Mouse (Mus musculus): ENCODE measurements around the gene Utp6. TPM values are rescaled to one million over a fixed set of nuclear protein-coding genes. Genes with fewer than 3 reads are reported as not detected.
"Not testable (repeated sequence)": the region's sequence is repeated elsewhere in the genome, so short reads cannot be mapped to it uniquely, and the experiment has no call there.

Utp6 gene
- total RNA-seq (2021) = 10 to 100 TPM; 29.4 to 36.0 TPM
- long read RNA-seq, experiment 1, transcript Utp6-201 (19 exons, 3,877 nt) = major isoform, 18 of 21 reads
- long read RNA-seq, experiment 1, partial matches to known transcripts = 1 of 21 reads
- long read RNA-seq, experiment 1, other reads (novel, unspliced or antisense) = 2 of 21 reads
- long read RNA-seq, experiment 2, transcript Utp6-201 (19 exons, 3,877 nt) = major isoform, 15 of 19 reads
- long read RNA-seq, experiment 2, partial matches to known transcripts = 1 of 19 reads
- long read RNA-seq, experiment 2, other reads (novel, unspliced or antisense) = 3 of 19 reads

DNA sequence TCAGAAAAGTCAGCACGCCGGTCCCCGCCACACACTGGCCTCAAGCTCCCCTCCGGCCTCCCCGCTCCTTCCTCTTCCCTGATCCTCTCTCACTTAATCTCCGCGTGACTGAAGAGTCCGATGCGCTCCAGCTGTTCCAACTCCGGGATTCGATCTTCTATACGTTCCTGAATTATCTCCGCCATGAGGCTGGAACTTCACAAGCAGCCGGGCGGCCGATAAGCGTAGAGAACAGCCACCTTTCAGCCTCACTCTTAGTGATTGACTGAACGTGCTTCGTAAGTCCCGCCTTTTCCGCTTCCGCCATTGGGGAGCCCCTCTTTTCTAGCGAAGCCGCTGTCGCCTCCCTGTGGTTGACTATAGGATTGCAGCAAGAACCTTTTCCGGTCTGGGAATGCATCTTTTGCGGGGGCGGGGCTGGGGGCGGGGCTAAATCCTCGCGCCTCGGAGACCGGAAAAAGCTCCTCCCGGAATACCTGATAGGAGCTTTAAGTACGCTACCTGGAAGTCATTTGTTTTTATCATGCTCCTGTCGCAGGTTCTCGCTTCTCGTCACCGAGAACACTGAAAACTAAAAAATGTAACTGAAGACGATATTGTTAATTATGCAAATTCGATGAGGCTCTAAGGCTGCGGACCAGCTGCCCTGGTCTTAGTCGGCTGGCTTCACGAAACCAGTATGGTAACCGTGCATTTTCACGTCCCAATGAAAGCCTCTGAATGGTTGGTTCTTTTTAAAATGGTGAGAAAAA lies at the start of gene Utp6:
Utp6 (minus strand) TSS at position 266 of the 752 bp plus-strand sequence.
- peak; percentile 99 for DNase-seq

DNA sequence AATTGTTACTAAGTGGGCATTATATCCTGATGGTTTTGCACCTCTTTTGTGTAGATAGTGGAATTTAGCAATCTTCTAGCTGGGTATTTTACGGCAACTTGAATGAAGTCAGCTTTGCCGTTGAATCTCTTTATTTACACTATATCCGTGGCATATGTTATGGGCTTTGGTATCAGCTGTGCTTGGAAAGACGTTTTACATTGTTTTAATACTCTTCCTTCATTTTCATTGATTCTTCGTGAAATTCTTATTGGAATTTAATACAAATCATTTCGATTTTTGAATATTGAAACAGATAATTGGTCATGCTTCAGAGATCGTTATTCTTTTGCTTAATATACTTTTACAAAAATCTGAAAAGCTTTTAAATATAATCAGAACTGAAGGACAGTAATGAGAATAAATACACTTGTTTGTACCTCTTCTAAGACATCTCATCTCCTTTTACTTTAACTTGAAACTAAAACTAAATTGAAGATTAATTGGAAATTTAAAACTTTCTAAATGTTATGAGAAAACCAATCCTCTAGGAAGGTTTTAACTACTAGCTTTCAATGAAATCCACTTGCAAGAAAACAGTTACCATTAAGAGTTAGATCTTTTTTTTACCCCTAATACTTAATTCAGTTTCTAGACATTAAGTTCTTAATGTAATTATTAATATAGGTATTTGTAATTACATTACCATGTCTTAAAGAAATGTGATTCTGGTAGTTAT lies 32.2 kb upstream of the Utp6 start:
- DNase-seq = no peak

DNA sequence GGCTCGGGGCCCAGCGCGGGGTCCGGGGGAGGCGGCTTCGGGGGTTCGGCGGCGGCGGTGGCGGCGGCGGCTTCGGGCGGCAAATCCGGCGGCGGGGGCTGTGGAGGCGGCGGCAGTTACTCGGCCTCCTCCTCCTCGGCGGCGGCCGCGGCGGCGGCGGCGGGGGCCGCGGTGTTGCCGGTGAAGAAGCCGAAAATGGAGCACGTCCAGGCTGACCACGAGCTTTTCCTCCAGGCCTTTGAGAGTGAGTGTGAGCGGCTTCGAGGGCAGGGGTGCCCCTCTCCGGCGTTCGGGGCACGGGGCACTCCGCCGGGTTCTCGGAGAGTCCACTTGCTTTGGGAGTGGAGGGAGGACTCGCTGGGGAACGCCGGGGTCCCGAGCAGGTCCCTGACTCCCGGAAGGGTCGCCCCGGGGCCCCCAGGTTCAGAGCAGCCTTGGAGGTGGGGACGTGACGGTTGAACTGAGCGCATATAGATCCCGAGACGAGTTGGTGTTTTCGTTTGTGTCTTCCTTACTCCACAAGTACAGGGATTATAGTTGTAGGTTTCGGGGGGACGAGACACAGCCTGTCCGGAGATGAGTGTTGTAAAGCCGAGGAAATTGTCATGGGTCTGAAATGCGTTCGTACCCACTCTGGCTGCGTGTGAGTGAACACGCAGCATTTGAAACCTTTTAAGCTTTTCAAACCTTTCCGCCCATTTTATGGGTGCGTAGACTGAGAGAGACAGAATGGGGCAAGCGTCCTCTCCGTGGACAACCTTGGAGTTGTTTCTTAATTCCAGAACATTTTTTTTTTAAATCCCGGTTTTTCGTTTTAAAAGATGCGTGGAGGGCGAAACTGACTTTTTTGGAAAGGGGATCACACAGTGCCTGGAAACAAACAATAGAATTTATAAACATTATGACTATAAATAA lies 31.4 kb upstream of the Utp6 start:
- DNase-seq = peak; percentile 75

DNA sequence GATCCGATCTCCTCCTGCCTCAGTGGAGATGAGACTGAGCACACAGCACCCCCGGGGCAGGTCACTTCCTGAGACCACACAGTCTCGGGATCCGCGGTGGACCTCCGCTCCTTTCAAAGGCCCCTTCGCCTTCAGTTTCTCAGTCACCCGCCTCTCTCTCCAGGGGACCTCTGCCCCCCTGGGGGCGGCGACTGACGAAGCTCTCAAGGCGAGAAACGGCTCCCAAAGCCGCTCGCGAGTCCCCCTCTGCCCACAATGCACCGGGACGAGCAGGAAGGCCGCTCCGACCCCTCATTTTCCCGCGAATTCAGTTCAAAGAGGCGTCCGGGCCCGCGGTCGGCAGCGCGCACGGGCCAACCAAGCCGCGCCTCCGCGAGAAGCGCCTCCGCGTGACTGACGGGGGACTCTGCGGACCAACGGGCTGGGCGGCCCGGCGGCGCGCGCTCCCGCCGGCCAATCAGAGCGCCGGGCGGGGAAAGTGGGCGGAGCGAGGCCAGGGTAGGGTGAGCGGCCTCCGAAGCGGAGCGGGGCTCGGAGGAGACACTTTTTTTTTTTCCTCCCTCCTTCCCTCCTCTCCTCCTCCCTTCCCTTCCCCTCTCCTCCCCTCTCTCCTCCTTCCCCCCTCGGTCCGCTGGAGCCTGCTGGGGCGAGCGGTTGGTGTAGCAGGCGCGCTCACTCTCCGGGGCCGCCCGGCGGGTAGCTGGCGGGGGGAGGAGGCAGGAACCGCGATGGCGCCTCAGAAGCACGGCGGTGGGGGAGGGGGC lies 30.6 kb upstream of the Utp6 start, which contains the start of gene Suz12:
Suz12 (plus strand) TSS at position 515 of the 764 bp plus-strand sequence.
- peak; percentile 95 for DNase-seq

DNA sequence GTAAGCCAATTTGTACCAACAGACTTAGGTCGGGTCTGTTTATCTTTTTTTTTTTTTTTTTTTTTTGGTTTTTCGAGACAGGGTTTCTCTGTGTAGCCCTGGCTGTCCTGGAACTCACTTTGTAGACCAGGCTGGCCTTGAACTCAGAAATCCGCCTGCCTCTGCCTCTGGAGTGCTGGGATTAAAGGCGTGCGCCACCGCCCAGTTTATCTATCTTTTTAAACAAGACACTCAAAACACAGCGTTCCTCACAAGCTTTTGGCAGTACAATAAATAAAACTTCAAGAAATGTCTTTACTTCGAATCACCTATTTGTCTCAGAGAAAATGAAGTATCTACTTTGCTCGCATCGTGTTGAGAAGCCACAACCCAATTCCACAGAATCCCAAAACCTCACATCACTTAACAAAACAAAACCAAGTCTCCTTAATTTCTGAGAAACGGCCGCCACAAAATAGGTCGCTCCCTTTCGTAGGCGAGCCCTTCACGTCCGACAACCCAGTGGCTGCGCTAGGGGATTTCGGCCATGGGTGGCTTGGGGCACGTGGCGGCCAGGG lies 29.9 kb upstream of the Utp6 start:
- DNase-seq = no peak

DNA sequence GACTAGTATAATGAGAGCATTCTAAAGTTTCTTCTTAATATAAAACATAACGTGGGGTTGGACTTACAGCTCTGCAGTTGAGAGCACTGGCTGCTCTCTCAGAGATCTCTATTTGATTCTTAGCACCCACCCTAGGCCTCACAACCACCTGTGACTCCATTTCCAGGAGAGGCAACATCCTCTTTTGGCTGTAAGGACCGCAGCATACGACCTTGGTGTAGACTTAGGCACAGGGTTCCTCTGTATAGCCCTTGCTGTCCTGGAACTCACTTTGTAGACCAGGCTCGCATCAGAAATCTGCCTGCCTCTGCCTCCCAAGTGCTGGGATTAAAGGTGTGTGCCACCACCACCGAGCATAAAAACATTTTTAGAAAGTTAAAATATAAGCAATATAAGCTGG lies 29.4 kb upstream of the Utp6 start:
- no peak for DNase-seq

DNA sequence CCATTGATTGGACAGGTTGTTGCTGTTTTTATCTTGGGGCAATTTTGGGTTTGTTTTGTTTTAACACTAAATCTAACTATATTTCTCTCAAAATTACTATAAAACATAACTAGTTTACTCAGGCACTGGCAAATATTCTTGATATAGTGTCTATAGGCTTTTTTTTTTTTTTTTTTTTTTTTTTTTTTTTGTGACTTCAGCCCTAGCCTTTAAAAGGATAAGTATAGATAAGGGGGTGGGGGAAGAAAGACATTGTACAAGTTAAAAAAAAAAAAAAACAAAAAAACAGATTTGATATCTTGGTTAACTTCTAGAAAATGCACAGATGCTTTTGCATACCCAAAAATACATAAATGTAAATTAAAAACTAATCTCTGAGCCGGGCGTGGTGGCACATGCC lies 27.9 kb upstream of the Utp6 start:
- no peak for DNase-seq

DNA sequence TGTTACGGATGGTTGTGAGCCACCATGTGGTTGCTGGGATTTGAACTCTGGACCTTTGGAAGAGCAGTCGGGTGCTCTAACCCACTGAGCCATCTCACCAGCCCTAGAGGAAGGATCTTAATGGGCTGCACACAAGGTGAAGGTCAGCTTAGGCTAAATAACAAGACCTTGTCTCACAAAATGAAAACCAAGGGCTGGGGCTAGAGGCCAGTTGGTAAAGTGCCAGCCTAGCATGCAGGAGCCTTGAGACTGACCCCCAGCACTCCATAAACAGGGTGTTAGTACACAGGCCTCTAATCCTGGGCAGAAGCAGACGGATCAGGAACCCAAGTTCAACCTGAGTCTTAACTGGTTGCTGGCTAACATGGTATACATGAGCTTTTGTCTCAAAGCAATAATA lies 25.7 kb upstream of the Utp6 start:
- DNase-seq = no peak

DNA sequence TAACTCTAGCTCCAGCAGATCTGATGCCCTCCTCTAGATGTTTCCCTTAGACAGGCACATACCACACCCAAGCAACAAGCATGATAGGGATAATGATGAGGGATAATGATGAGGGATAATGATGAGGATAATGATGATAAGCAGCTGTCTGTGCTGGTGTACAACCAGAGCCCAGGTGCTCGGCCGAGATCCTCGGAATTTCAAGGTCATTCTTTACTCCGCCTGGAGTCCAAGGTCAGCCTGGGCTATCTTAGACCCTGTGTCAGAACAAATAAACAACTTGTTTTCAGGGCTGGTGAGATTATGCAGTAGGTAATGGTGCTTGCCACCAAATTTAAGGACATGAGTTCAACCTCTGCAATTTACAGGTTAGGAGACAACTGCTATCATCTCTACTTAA lies 24.7 kb upstream of the Utp6 start:
- DNase-seq = no peak

DNA sequence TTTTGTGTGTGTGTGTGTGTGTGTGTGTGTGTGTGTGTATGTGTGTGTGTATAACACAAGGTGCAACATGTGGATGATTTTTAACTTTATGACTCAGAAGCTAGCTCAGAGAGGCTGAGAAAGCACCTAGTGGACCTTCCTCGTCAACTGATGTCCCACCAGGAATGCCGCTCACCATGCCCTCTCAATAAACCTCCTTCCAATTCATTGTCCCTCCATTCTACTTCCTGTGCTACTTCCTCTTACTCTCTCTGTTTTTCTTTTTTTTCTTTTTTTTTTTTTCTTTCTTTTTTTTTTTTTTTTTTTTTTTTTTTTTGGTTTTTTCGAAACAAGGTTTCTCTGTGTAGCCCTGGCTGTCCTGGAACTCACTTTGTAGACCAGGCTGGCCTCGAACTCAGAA lies 15.6 kb upstream of the Utp6 start:
- DNase-seq = not testable (repeated sequence)

DNA sequence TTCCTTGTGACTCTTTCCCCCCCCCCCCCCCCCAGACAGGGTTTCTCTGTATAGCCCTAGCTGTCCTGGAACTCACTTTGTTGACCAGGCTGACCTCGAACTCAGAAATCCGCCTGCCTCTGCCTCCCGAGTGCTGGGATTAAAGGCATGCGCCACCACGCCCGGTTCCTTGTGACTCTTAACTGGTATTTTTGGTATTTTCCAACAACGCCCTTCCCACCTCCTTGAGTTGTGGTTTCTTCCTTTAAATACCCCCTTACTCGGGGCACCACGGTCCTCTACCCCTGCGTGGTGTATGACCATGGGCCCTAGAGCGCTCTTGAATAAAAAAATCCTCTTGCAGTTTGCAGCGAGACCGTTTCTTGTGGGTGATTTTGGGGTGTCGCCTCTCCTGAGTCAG lies 14.9 kb upstream of the Utp6 start:
- DNase-seq = not testable (repeated sequence)

DNA sequence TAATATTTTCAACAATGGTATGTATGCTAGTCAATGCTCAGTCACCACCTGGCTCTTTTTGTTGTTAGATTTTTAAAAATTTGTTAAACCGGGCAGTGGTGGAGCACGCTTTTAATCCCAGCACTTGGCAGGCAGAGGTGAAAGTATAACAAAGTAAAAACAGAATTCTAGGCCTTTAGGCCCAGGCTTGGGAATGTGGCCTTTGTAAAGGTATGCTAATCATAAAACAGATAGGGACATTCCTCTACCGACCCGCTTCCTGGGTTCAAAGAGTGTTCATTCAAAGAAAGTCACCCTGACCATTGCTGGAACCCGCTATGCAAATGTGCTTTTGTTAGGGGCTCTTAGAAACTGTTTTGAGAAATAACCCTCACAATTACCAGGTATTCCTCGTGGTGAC lies 14.5 kb upstream of the Utp6 start:
- DNase-seq = not testable (repeated sequence)

DNA sequence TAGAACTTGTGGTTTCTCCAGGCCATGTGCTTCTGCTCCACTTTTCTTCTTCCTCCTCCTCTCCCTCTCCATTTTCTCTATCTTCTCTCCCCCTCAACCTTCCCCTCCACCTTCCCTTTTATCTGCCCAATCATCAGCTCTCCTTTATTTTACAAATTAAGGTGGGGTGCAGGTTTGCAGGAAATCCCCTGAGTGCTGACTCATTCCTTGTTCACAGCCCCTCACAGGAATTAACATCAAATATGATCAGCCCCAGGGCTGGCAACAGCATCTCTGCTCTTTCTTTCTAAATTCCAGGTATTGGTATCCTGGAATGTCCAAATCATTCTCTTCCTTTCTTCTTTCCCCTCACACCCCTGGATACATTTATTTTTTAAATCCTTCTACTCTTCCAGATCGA lies 14.0 kb upstream of the Utp6 start:
- DNase-seq = no peak

DNA sequence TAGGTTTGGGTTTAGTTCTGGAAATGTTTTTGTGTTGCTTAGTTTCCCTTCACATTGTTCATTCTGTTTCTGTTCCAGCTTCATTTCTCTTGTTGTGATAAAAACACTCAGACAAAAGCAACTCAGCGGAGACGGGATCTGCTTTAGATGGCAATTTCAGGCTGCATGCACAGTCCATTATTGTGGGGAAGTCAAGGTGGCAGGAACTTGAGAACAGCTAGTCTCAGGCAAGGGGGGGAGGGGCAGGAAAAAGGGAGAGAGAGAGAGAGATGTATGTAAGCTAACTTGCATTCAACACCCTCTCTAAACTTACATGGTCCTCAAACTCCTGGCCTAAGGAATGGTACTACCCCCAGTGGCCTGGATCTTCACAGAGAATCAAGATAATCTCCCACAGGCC lies 13.2 kb upstream of the Utp6 start:
- no peak for DNase-seq

DNA sequence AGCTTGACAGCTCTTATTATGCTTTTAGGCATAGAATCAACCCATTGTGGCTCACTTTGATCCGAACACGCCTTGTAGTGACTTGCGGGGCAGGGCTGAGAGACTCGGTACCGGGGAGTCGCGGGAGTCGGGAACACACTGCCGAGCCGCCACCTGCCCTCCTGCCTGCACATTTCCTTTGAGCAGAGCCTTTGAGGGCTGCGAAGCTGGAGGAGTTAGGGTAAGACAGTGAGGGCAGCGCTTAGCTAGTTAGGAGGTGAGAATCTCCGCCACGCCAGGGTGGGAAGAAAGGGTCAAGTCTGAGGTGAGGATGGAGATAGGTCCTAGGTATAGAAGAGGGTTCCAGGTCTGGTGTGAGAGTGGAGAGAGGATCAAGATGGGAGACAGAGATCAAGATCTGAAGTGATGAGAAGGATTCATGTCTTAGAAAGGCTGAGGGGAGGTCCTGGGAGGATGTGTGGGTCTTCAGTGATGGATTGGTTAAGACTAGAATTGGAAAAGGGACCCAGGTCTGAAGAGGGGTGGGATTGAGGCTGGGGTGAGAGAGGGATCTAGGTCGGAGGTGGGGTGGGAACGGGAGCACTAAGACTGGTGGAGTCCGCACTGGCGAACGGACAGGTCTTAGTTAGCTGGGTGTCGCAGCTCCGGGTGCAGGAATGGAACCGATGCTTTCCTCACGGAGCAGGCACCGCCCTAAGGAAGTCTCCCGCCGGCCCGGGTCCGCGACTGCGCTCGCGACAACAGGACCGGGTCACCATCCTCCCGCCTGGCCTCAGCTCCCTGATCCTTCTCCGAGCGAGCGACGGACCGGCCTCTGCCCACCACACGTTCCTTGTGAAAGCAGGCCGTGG lies 11.7 kb upstream of the Utp6 start:
- DNase-seq = peak; percentile 29

DNA sequence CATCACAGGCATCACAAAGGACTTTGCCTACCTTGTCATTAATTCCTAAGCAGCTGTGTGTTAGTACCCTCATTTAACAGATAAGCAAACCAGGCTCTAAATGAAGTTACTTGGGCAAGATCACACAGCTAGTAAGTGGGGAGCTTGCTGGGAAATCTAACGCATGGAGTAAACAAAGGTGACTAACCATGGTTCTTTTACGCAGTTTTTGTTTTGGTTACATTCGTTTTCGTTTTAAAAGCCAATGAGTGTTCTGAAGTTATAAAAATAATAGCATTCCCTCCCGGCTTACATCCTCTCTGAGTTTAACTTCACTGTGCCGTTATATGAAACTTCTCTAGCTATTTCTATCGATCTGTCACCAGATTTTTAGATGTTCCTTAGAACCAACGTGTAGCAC lies 10.9 kb upstream of the Utp6 start:
- no peak for DNase-seq

DNA sequence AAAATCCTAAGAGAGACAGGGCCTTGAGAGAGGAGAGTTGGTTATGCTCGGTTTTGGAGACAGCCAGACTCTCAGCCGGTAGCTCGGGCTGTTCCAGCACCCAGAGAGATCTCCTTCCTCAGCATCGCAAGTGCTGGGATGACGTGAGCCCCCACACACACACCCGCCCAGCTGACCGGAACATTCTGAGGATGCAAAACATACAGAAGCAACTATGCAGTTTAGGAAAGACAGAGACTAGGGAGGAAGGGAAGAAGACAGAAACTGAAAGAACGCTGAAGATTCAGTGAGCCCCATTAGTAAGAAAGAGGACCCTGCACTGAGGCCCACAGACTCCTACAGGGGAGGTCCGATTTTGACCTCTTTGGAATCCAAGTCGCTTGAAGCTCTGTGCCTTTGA lies 5.6 kb upstream of the Utp6 start:
- no peak for DNase-seq

DNA sequence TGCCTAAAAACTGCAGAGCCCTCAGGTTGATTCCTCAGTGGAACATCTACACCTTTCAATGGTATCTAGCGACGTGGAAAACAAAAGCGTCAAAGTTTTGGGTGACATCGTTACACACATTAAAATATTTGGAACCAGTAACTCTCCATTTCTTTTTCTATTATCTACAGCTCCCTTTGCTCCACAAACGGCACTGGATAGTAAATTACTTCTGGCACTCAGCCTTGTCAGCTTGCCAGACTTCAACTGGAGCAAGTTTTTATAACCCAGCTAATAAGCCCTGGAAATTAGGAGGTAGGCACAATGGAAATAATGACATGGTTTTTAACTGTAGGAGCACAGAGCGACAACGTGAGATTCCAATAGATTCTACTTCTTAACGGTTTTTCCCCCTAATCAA lies 3.7 kb upstream of the Utp6 start:
- DNase-seq = peak; percentile 26

DNA sequence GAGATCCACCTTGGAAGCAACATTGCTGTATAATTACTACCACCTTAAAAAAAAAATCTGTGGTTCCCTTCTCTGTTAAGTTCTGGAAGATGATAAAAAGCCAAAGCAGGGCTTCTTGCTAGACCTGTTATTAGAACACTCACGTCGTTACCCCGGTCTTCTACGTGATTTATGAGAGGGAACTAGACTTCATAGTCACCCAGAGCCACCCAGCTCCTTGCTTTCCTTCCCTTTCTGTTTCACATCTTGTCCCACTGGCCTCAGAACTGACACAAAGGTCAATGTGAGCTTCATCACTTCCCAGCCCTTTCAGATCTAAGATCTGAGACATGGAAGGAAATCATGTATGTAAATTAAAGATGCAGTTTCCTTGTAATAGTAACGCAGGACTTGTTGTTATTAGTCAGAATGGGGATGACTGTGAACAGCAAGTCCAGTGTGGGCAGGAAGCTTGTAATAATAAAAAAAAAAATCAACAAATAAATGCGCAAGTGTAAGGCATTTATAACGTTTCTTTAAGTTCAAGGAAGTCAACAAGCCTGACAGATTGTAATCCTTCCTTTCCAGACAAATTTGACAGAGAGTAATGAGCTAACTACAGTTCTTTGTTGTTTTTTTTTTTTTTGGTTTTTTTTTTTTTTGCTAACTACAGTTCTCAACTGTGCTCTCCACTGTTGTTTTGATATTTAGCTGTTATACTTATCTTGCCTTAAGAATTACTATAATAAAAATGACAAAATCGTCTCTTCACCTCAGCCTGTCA lies 1.2 kb upstream of the Utp6 start:
- DNase-seq = no peak
